Mouse (Mus musculus) lung, embryonic 15.5 days (tissue): ENCODE measurements around the gene Zmat5. TPM values are rescaled to one million over a fixed set of nuclear protein-coding genes. Genes with fewer than 3 reads are reported as not detected.

Source experiments
- polyA plus RNA-seq: library from polyadenylated mRNA; unstranded; fragments of >200 nt; fragmentation: Nextera tagmentation; extraction: Ambion mirVana; gene quantifications from 2 replicates; pipeline ENCODE4 v1.2.1, GENCODE M21; 2015

Zmat5 gene
- polyA plus RNA-seq, 1 experiment from 2014 or later: 70.8 TPM

Other genes starting within 250 kb of the Zmat5 start
- gene Mtmr3, start 109.8 kb upstream of the Zmat5 start, polyA plus RNA-seq: 24.3 and 25.4 TPM in 2 replicates
- gene Gm11032, start 84.6 kb upstream of the Zmat5 start, polyA plus RNA-seq: not detected in 2 replicates
- 32.6 and 35.1 TPM in 2 replicates for gene Ascc2, start 66.9 kb upstream of the Zmat5 start, polyA plus RNA-seq
- gene Uqcr10, start 336 bp upstream of the Zmat5 start, polyA plus RNA-seq: 763 and 796 TPM in 2 replicates
- 0.09 TPM in 1 of 2 replicates, not detected in the other for gene Cabp7, start 42.1 kb downstream of the Zmat5 start, polyA plus RNA-seq
- gene Nf2, start 144.9 kb downstream of the Zmat5 start, polyA plus RNA-seq: 44.3 and 46.3 TPM in 2 replicates
- 36.9 and 37.8 TPM in 2 replicates for gene Nipsnap1, start 169.3 kb downstream of the Zmat5 start, polyA plus RNA-seq
- gene Thoc5, start 190.6 kb downstream of the Zmat5 start, polyA plus RNA-seq: 32.8 and 34.3 TPM in 2 replicates
- gene Nefh, start 243.4 kb downstream of the Zmat5 start, polyA plus RNA-seq: 0.26 TPM in 2 replicates